Mouse (Mus musculus) cerebellum, adult 2 months (tissue): ENCODE results near the gene Ccdc162.

ENCODE experiments used
- CTCF ChIP-seq: fragments of 200-500 bp; IDR thresholded peaks from 2 replicates; pipeline ENCODE4 v1.5.1; 2011; ENCODE audit warnings: low read depth, mild to moderate bottlenecking, control low read depth, low read length, moderate library complexity, borderline replicate concordance; ENCODE audit not compliant: insufficient read depth
- POLR2A ChIP-seq: fragments of 200-500 bp; IDR thresholded peaks from 2 replicates; pipeline ENCODE4 v1.6.1; 2011; ENCODE audit warnings: low read length, control low read depth, borderline replicate concordance; ENCODE audit not compliant: insufficient read depth

GRCm38 (mm10) chr10:41632062-41632461 is 84.4 kb downstream of the Ccdc162 start:
- TF ChIP-seq CTCF (no peak), POLR2A (no peak)
